Comparison of ENCODE assay signal across 12 mouse cellular contexts in the genomic region with DNA sequence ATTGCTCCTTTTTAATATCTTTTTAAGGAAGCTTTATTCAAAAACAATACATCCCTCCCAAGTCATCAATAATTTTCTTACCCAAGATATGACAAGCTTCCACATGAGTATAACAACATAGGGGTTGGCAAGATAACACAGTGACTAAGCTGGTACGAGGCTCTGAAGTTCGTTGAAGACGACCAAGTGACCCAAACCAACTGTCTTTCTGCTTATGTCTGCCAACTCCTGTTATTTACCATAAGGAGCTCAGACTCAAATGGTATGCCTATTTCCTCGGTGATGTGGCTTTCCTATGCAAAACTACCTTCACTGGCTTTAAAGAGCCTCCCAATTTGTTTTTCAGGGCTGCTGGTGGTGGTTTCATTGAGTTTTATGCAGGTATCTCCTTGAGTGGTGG. TPM values are rescaled to one million over a fixed set of nuclear protein-coding genes. Genes with fewer than 3 reads are reported as not detected.
A peak's percentile ranks its signal among the peaks of the same experiment; 100 is the strongest.
DNase-seq lines count a peak whose midpoint lies in the region; ATAC-seq and TF ChIP-seq lines count a peak whose summit lies in the region.
"Had no signal": no experiment of that assay in that cellular context is flagged by ENCODE, and none has a peak within 500 bp of the region (broad histone marks: within the 10 kb centered on the region; RNA-seq: fewer than 3 reads in every experiment).

Gene Ptprc, minus strand, starts transcription at position 215 of the 400 bp plus-strand sequence.

- 67% methylated on average over 4 of the region's 4 CpGs for WGBS in stomach, embryonic 16.5 days
- WGBS in stomach, postnatal 0 days = 64% methylated on average over 4 of the region's 4 CpGs
- 78% methylated on average over 4 of the region's 4 CpGs for WGBS in hindbrain, embryonic 16.5 days

- H3K4me1 ChIP-seq in stomach, embryonic 16.5 days (ENCODE audit: control insufficient read depth, insufficient read depth, low read length) = no peaks in the 10 kb centered on the region
- no peaks in the 10 kb centered on the region for H3K4me1 ChIP-seq in stomach, postnatal 0 days (replicated peaks; ENCODE audit: control insufficient read depth, insufficient read depth)
- H3K4me1 ChIP-seq in hindbrain, embryonic 16.5 days (ENCODE audit: control insufficient read depth, insufficient read depth, low read depth, low read length) = no peaks in the 10 kb centered on the region
- H3K4me1 ChIP-seq: heart, embryonic 12.5 days had no signal

- TF ChIP-seq EP300 in stomach, postnatal 0 days (optimal IDR thresholded peaks at IDR 0.05) = no peak

- ATAC-seq in stomach, embryonic 16.5 days (ENCODE audit: insufficient read depth, low FRiP score) = no peak
- ATAC-seq in stomach, postnatal 0 days (ENCODE audit: low FRiP score, low TSS enrichment) = no peak
- ATAC-seq in inflammation-experienced regulatory T-cells, adult 6 months = peak; percentile 13
- ATAC-seq in neutrophil, adult 5-6 weeks (ENCODE audit: extremely low read depth, insufficient number of reproducible peaks, low FRiP score, poor library complexity, severe bottlenecking) = peak; percentile 14; the same call in 1 of the 2 replicates
- ATAC-seq in hindbrain, embryonic 16.5 days = no peak
- ATAC-seq: hindbrain, postnatal 0 days had no signal

- TF ChIP-seq CTCF in stomach, postnatal 0 days (IDR thresholded peaks at IDR 0.05; ENCODE audit: low read depth) = no peak

- H3K4me3 ChIP-seq in stomach, embryonic 16.5 days (replicated peaks; ENCODE audit: low read length) = 0 out of 2 replicates have a peak within 1 kb of the TSS, but pooled peaks have one; percentile 3
- no peak within 1 kb of the TSS for H3K4me3 ChIP-seq in stomach, postnatal 0 days (ENCODE audit: low read depth, low read length)
- H3K4me3 ChIP-seq in hindbrain, embryonic 16.5 days (ENCODE audit: low read length) = no peak within 1 kb of the TSS
- H3K4me3 ChIP-seq: heart, embryonic 12.5 days had no signal

- H3K36me3 ChIP-seq in stomach, embryonic 16.5 days (ENCODE audit: control insufficient read depth, insufficient read depth, low read length) = no peaks in the 10 kb centered on the region
- H3K36me3 ChIP-seq in stomach, postnatal 0 days (ENCODE audit: control insufficient read depth, insufficient read depth, low read length) = no peaks in the 10 kb centered on the region
- no peaks in the 10 kb centered on the region for H3K36me3 ChIP-seq in hindbrain, embryonic 16.5 days (ENCODE audit: control insufficient read depth, insufficient read depth, low read length)
- H3K36me3 ChIP-seq: heart, embryonic 12.5 days had no signal

- no peak for DNase-seq in adrenal gland, postnatal 10 days
- no peak for DNase-seq in adrenal gland, postnatal 36 days
- DNase-seq in stomach, postnatal 0 days (ENCODE audit: low spot score) = no peak
- DNase-seq in frontal cortex, postnatal 36 days (ENCODE audit: low spot score in 2 of 2) = no peak
- DNase-seq: adrenal gland, postnatal 14 days; kidney, postnatal 10 days had no signal

- H3K27me3 ChIP-seq in stomach, embryonic 16.5 days (ENCODE audit: control insufficient read depth, insufficient read depth, low read length) = no peaks in the 10 kb centered on the region
- no peaks in the 10 kb centered on the region for H3K27me3 ChIP-seq in stomach, postnatal 0 days (ENCODE audit: control insufficient read depth, insufficient read depth, low read length)
- no peaks in the 10 kb centered on the region for H3K27me3 ChIP-seq in hindbrain, embryonic 16.5 days (replicated peaks; ENCODE audit: control insufficient read depth, insufficient read depth, low read length)
- H3K27me3 ChIP-seq: heart, embryonic 12.5 days had no signal

- H3K27ac ChIP-seq in stomach, embryonic 16.5 days (ENCODE audit: low read length) = no peak within 1 kb of the TSS
- H3K27ac ChIP-seq in stomach, postnatal 0 days (replicated peaks) = no peak within 1 kb of the TSS; the same call in 1 of the 2 replicates
- no peak within 1 kb of the TSS for H3K27ac ChIP-seq in hindbrain, embryonic 16.5 days (ENCODE audit: low read depth, low read length)
- H3K27ac ChIP-seq: hindbrain, postnatal 0 days had no signal

- H3K9me3 ChIP-seq in stomach, embryonic 16.5 days (replicated peaks; ENCODE audit: control insufficient read depth, low read length) = no peaks in the 10 kb centered on the region
- no peaks in the 10 kb centered on the region for H3K9me3 ChIP-seq in stomach, postnatal 0 days (ENCODE audit: control insufficient read depth, low read length)
- H3K9me3 ChIP-seq in hindbrain, embryonic 16.5 days (ENCODE audit: control insufficient read depth, low read length) = no peaks in the 10 kb centered on the region
- H3K9me3 ChIP-seq: heart, embryonic 12.5 days had no signal

- H3K9ac ChIP-seq in stomach, embryonic 16.5 days (ENCODE audit: low read length) = no peak within 1 kb of the TSS
- no peak within 1 kb of the TSS for H3K9ac ChIP-seq in stomach, postnatal 0 days (ENCODE audit: low read length)
- no peak within 1 kb of the TSS for H3K9ac ChIP-seq in hindbrain, embryonic 16.5 days (ENCODE audit: low read depth, low read length)
- H3K9ac ChIP-seq: heart, embryonic 12.5 days had no signal

- no peak within 1 kb of the TSS for H3K4me2 ChIP-seq in stomach, embryonic 16.5 days (ENCODE audit: low read depth, low read length)
- H3K4me2 ChIP-seq in stomach, postnatal 0 days (replicated peaks; ENCODE audit: low read depth) = no peak within 1 kb of the TSS
- H3K4me2 ChIP-seq in hindbrain, embryonic 16.5 days (ENCODE audit: low read length) = no peak within 1 kb of the TSS
- H3K4me2 ChIP-seq: heart, embryonic 12.5 days had no signal

RNA-seq across cellular contexts. Expression of gene Ptprc, which starts in this region (rescaled TPM):
- 10 to 100 TPM; 17.0 to 22.4 TPM for total RNA-seq in adrenal gland, postnatal 10 days (2021)
- 1 to 10 TPM; 4.2 to 8.5 TPM for total RNA-seq in adrenal gland, postnatal 36 days (2021)
- 5.9 and 6.5 TPM in 2 replicates for polyA plus RNA-seq in stomach, embryonic 16.5 days (2015; fragmentation: Nextera tagmentation; extraction: Ambion mirVana)
- 1.8 and 2.5 TPM in 2 replicates for polyA plus RNA-seq in stomach, postnatal 0 days (2015; fragmentation: Nextera tagmentation; extraction: Ambion mirVana)
- 1,000 to 10,000 TPM; 1,312 to 1,433 (median 1,346) TPM for polyA plus RNA-seq in inflammation-experienced regulatory T-cells, adult 6 months (2017; shearing (Covaris generic))
- 2,566 and 2,727 TPM in 2 replicates for total RNA-seq in neutrophil, adult 5-6 weeks (2017)
- 1.2 and 1.3 TPM in 2 replicates for polyA plus RNA-seq in hindbrain, embryonic 16.5 days (2015; fragmentation: Nextera tagmentation; extraction: Ambion mirVana)

Comparison
In these comparisons a context has a peak if more than half of its experiments do, and no peak if none do; other contexts are left out.
1. RNA of gene Ptprc (total RNA-seq): 2,566 to 2,727 TPM in neutrophil, adult 5-6 weeks; 17.0 to 22.4 TPM in adrenal gland, postnatal 10 days and 4.2 to 8.5 TPM in adrenal gland, postnatal 36 days; every median in the first group is over 100 times any median in the second.
2. RNA of gene Ptprc (polyA plus RNA-seq): 1,312 to 1,433 TPM in inflammation-experienced regulatory T-cells, adult 6 months; 5.9 to 6.5 TPM in stomach, embryonic 16.5 days, 1.8 to 2.5 TPM in stomach, postnatal 0 days and 1.2 to 1.3 TPM in hindbrain, embryonic 16.5 days; every median in the first group is over 100 times any median in the second.
3. ATAC-seq: peak in inflammation-experienced regulatory T-cells, adult 6 months (single experiment) and neutrophil, adult 5-6 weeks (single experiment); none in stomach, embryonic 16.5 days (single experiment), stomach, postnatal 0 days (single experiment) and hindbrain, embryonic 16.5 days (single experiment).